Mouse (Mus musculus): ENCODE results near the gene Pcgf5.

GRCm38 (mm10) chr19:36371478-36371877 lies 23.4 kb downstream of the Pcgf5 start:
- TF ChIP-seq USF1 (IDR thresholded peaks at IDR 0.05; ENCODE audit: low read depth), result no peak
- no peak for TF ChIP-seq MYOD1 (IDR thresholded peaks at IDR 0.05; ENCODE audit: control insufficient read depth, insufficient read length, low read depth)
- no peak for TF ChIP-seq MYOG (IDR thresholded peaks at IDR 0.05; ENCODE audit: control insufficient read depth, extremely low read depth, insufficient read length)
- no peak for TF ChIP-seq CTCF (IDR thresholded peaks at IDR 0.05; ENCODE audit: control insufficient read depth, insufficient read depth, insufficient read length)
- no peak for TF ChIP-seq FOSL1 (IDR thresholded peaks at IDR 0.05; ENCODE audit: insufficient read depth, low read length, poor library complexity, severe bottlenecking)

All from C2C12 (cell line).